Mouse (Mus musculus): ENCODE results near the gene Strip2.

The Strip2 gene

GRCm38 (mm10) chr6:29916530-29917382, at the start of gene Strip2:
TSS of gene Strip2 (plus strand) at chr6:29917012.
- DNase-seq: peak; percentile 96

- DNase-seq: peak; percentile 41
Measured at GRCm38 (mm10) chr6:29868341-29868895, 48.4 kb upstream of the Strip2 start.

GRCm38 (mm10) chr6:29873654-29874053, 43.2 kb upstream of the Strip2 start:
- no peak for DNase-seq

GRCm38 (mm10) chr6:29875576-29875975, 41.2 kb upstream of the Strip2 start:
- DNase-seq: no peak

GRCm38 (mm10) chr6:29876782-29877181, 40.0 kb upstream of the Strip2 start:
- no peak for DNase-seq

GRCm38 (mm10) chr6:29879579-29879978, 37.2 kb upstream of the Strip2 start:
- no peak for DNase-seq

GRCm38 (mm10) chr6:29880796-29881195, 36.0 kb upstream of the Strip2 start:
- no peak for DNase-seq

- DNase-seq: no peak
Measured at GRCm38 (mm10) chr6:29881936-29882335, 34.9 kb upstream of the Strip2 start.

- no peak for DNase-seq
Measured at GRCm38 (mm10) chr6:29882870-29883269, 33.9 kb upstream of the Strip2 start.

GRCm38 (mm10) chr6:29891151-29891550, 25.7 kb upstream of the Strip2 start:
- no peak for DNase-seq

GRCm38 (mm10) chr6:29896976-29897375, 19.8 kb upstream of the Strip2 start:
- DNase-seq: no peak

GRCm38 (mm10) chr6:29901450-29901849, 15.4 kb upstream of the Strip2 start:
- DNase-seq: no peak

GRCm38 (mm10) chr6:29902256-29902655, 14.6 kb upstream of the Strip2 start:
- no peak for DNase-seq

GRCm38 (mm10) chr6:29903343-29903914, 13.4 kb upstream of the Strip2 start:
- DNase-seq: no peak

- DNase-seq: no peak
Measured at GRCm38 (mm10) chr6:29904281-29904680, 12.5 kb upstream of the Strip2 start.

- DNase-seq: no peak
Measured at GRCm38 (mm10) chr6:29910631-29911030, 6.2 kb upstream of the Strip2 start.

- no peak for DNase-seq
Measured at GRCm38 (mm10) chr6:29913673-29914072, 3.1 kb upstream of the Strip2 start.

- DNase-seq: no peak
Measured at GRCm38 (mm10) chr6:29914136-29914535, 2.7 kb upstream of the Strip2 start.

GRCm38 (mm10) chr6:29915836-29916235, 976 bp upstream of the Strip2 start:
- no peak for DNase-seq

- DNase-seq: peak; percentile 45
Measured at GRCm38 (mm10) chr6:29917383-29917720, 540 bp downstream of the Strip2 start.

GRCm38 (mm10) chr6:29917947-29918346, 1.1 kb downstream of the Strip2 start:
- no peak for DNase-seq

GRCm38 (mm10) chr6:29923501-29923900, 6.7 kb downstream of the Strip2 start:
- DNase-seq: no peak

- no peak for DNase-seq
Measured at GRCm38 (mm10) chr6:29925594-29926219, 8.9 kb downstream of the Strip2 start.

- DNase-seq: no peak
Measured at GRCm38 (mm10) chr6:29930087-29930486, 13.3 kb downstream of the Strip2 start.
